Mouse (Mus musculus) cerebellum, adult 2 months (tissue): Measurements from ENCODE around the gene Foxj1.

ENCODE experiments used
- CTCF ChIP-seq: fragments of 200-500 bp; IDR thresholded peaks from 2 replicates; pipeline ENCODE4 v1.5.1; 2011; ENCODE audit warnings: low read depth, mild to moderate bottlenecking, control low read depth, low read length, moderate library complexity, borderline replicate concordance; ENCODE audit not compliant: insufficient read depth
- POLR2A ChIP-seq: fragments of 200-500 bp; IDR thresholded peaks from 2 replicates; pipeline ENCODE4 v1.6.1; 2011; ENCODE audit warnings: low read length, control low read depth, borderline replicate concordance; ENCODE audit not compliant: insufficient read depth

DNA sequence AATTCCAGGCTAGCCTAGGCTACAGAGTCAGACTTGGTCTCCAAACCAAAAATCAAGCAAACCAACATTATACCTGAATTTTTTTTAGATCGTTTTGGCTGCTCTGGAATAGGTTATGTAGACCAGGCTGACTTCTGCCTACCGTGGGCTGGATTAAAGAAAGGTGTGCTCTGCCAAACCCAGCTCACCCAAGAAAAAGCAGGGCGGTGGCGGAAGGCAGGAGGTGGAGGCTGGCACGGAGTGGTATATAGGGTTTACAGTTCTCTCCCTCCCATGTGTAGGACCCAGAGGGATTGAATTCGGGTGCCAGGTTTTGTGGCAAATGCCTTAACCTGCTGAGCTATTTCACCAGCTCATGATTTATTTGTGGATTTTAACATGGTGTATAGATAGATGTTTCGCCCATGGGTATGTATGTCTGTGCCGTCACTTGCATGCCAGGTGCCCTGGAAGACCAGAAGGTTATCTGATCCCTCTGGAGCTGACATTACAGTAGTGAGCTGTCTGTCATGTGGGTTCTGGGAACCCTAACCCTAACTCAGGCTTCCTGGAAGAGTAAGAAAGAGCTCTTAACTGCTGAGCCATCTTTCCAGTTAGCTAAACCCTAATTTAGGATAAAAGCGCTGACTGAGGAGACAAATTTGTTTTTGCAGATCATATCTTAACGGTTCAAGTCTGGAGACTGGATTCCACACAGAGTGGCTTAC lies 28.0 kb downstream of the Foxj1 start, which contains the start of gene Exoc7:
- TF ChIP-seq POLR2A, result no peak
- TF ChIP-seq CTCF, result no peak
